Mouse (Mus musculus): ENCODE measurements at regions not wholly inside any gene's neighbourhood (a gene's known extent, or its start where the extent isn't known, plus 50 kb on each side); places are given as distances from the start of the nearest gene placed in this dataset.

DNA sequence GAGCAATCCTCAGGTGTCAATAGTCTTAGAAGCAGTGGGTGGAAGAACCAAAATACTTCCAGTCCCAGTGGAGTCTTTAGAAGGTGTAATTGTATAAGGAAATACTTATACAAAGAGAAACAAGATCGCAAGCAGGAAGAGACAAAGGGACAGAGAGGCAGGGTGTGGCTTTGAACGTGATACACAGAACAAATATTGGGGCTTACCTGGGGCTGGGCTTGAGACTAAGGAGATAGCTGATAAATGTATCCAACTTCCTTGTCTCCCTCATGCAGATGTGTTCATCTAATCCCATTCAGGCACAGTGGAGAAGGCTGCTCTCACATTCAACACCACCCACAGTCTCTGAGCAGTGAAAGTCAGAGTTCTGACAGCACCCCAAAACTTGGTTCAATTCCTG lies 331.9 kb upstream of the Igfbp3 start:
- no peak for TF ChIP-seq POLR2A (IDR thresholded peaks at IDR 0.05; ENCODE audit: extremely low read depth, insufficient read depth, low read length)
- TF ChIP-seq CTCF (IDR thresholded peaks at IDR 0.05; ENCODE audit: low read depth, low read length) = no peak
